Mouse (Mus musculus): ENCODE data around the gene Sorcs3.

DNA sequence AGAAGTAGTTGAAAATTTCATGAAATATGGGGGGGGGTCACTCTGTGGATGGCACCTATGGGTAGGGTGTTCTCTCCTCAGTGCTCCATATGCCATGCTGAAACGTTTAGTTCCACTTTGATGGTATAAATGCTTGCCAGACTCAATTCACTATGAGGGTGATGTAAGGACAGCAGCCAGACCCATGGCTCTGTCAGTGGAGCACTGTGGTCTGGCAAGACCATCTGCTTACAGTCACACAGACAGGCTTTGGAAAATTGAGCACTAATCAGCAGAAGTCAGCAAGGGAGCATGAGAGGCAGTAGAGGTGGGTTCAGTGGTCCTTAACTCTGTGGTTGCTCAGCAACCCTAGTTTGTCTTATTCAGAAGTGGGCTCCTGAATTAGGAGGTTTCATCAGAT is 411.1 kb downstream of the Sorcs3 start:
- no peak for TF ChIP-seq POLR2A (IDR thresholded peaks at IDR 0.05; ENCODE audit: insufficient read depth, low read depth, low read length)
- TF ChIP-seq CTCF (IDR thresholded peaks at IDR 0.05), result no peak

Measured in heart, adult 2 months (tissue).